Mouse (Mus musculus) right cerebral cortex, postnatal 14 days (tissue): ENCODE data around the gene Bcl11a.
A peak's percentile ranks its signal among the peaks of the same experiment; 100 is the strongest.

Source experiments
- DNase-seq: peaks from one replicate; pipeline ENCODE4 v3.0.0; 2022

The Bcl11a gene

DNA sequence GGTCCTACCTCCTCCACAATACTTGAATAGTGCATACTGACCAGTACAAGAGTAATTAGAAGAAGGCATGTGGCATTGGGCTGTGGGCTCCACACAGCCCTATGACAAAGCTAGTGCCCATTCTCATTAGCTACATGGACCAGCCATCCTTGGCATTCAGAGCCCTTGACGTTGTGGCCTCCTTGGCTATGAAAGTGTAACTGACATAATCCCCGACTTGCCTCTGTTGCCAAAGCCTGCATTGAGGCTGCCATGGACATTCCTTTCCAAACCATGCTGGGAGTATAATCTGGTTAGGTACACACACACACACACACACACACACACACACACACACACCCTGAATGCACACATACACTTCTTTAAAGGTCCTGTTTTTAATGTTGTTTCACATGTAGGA, 81.8 kb downstream of the Bcl11a start:
- no peak for DNase-seq

DNA sequence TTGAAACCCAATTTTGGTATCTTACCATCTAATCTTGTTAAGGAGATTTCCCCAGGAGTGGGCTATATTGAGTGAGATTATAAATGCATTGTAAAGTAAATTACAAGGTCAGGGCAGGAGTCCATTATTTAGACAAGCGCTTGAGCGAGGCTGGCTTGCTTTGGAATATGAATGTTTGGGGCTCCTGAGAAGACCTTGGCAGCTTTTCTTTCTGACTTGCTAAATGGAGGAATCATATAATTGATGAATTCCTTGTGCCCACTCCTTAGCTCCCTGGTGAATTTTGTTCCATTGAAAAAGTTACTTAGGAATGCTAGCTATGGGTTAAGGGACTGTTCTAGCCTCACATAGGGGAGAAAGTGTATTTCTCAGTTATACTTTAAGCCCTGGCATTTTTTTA, 83.6 kb downstream of the Bcl11a start:
- DNase-seq, result no peak

DNA sequence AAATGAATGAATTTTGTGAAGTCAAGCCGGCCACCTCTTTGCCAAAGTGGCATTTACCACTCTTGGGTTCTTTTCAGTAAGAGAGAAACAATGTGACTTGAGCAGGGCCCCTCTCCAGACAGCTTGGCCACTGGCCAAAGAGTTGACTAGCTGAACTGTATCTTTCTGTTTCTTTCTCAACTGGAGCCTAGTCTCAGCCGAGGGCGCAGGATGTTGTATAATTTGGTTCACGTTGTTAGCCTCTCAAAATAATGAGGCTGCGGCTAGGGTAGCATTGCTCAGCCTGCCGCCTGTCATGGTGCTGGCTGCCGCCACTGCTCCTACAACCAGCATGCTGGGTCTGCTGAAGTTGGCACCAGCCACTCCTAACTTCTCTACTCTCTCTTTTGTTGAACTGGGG, 84.2 kb downstream of the Bcl11a start:
- DNase-seq, result peak; percentile 55

DNA sequence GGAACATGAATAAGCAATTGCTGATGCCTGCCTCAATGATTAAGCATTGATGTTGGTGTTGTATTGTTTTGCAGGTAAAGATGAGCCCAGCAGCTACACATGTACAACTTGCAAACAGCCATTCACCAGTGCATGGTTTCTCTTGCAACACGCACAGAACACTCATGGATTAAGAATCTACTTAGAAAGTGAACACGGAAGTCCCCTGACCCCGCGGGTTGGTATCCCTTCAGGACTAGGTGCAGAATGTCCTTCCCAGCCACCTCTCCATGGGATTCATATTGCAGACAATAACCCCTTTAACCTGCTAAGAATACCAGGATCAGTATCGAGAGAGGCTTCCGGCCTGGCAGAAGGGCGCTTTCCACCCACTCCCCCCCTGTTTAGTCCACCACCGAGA, 85.2 kb downstream of the Bcl11a start:
- no peak for DNase-seq

DNA sequence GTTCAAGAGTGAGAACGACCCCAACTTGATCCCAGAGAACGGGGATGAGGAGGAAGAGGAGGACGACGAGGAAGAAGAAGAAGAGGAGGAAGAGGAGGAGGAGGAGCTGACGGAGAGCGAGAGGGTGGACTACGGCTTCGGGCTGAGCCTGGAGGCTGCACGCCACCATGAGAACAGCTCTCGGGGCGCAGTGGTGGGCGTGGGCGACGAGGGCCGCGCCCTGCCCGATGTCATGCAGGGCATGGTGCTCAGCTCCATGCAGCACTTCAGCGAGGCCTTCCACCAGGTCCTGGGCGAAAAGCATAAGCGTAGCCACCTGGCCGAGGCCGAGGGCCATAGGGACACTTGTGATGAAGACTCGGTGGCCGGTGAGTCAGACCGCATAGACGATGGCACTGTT, 86.2 kb downstream of the Bcl11a start:
- no peak for DNase-seq

DNA sequence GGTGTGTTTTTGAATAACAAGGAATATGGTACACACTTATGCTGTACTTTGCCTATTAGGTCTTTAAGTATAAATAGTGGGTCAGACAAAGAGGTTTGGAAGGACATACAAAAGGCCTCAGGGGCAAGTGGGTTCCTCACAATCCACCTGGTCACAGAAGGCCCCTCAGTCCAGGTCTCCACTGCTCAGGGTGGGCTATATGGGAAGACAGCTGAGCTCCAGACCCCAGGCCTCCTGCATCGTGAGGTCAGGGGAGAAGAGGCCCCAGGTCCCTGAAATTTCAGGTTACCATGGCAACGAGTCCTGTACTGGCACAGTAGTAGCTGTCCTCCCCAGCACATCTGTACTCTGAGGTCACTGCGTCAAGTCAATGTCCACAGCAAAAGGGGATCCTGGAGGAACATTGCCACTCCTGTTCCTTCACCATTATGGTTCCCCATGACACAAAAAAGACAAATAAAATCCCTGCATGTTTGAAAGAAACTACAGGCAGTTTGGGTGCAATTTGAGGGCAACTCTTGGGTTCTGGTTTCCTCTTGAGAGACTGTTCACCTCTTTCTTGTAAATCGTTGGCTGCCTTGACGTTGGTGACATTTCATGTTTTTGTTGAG, 93.9 kb downstream of the Bcl11a start:
- DNase-seq, result no peak

DNA sequence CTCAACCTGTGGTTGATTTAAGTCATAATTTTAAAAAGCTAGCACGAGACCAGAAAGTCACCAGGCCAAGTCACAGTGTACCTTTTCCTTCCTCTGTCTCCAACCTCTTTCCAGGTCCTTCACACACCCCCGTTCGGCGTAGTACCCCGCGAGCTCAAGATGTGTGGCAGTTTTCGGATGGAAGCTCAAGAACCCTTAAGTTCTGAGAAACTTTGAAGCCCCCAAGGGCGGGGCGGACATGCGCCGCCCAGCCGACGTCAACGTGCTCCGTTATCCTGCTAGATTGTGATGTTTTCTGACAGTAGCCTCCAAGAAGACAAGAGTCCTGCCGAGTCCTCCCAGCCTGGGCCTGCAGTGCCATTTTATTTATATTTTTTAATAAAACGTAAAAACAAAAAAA, 94.7 kb downstream of the Bcl11a start:
- DNase-seq, result no peak

DNA sequence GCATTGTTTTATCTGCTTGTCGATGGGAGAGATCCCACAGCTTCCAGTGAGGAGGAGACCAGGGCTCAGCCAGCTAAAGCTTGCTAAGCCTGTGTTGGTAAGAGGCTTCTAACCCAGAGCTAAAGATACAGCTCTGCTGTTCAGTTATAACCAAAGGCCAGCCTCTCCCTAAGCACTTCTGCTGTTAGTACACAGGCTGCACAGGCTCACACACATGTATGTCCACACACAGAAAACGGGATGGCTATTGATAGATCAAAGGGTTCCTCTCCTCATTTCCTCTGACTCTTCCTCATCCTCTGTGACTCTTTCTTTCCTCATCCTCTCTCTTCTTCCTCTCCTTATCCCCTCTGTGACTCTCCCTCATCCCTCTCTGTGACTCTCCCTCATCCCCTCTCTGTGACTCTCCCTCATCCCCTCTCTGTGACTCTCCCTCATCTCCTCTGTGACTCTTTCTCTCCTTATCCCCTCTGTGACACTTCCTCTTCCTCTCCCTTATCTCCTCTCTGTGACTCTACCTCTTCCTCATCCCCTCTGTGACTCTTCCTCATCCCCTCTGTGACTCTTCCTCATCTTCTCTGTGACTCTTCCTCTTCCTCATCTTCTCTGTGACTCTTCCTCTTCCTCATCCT, 96.4 kb downstream of the Bcl11a start:
- DNase-seq, result no peak

DNA sequence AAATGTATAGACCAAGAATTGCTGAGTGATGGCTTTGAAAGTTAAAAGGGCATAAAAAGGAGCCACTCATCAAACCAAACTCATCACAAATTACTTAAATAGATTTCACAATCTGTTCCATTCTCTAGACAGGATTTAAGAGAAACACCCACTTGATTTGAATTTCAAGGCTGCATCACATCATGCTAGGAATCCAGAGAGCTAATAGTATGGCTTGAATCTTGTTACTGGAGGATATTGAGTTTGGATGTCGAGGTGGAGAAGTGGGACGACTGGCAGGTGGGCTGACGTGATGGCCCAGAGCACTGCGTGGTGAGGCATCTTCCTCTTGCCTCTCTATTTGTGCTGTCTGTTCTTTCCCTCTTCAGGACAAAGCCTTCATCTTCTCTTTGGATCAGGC, 99.6 kb downstream of the Bcl11a start:
- DNase-seq, result no peak

DNA sequence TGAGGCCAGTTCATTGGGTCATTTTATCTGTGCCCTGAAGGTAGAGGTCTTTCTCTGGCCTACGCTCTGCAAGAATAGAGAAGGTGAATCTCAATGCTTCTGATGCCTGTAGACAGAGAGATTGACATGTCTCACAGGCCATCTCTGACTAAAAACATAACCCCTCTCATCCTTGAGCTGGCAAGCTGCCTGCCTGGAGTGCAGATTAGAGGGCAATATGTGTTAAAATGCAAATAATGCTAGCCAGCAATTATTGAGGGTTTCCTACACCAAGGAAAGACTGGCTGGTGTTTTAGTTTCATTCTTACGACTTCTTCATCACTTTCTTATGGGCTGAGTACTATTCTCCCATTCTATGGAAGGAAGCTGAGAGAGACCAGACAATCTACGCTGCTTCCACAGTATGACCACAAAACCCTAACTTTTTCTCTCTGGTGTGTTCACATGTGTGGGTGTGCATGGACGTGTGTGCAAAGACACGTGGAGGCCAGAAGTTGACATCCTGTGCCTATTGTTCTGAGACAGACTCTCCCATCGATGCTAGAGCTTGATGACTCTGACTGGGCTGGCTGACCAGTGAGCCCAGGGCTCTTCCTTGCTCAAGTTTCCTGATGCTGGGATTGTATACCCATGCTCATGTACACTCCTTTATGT, 101.1 kb downstream of the Bcl11a start:
- no peak for DNase-seq

DNA sequence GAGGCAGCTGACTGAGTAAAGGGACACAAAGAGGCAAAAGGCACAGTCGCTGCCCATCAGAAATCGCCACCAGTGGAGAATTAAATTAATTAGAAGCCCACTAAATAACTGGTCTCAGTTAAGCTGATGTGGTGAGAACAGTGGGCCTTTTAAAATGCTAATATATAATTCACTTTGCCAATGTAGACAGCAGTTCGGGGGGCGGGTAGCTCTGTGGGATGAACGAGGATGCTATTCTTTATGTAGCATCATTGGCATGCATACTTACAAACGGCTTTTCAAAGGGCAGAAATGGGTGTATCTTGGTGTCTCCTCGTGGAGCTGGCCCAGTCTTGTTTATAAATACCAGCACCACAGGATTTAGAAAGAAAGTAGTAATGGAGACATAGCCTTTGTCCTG, 102.2 kb downstream of the Bcl11a start:
- DNase-seq, result no peak

DNA sequence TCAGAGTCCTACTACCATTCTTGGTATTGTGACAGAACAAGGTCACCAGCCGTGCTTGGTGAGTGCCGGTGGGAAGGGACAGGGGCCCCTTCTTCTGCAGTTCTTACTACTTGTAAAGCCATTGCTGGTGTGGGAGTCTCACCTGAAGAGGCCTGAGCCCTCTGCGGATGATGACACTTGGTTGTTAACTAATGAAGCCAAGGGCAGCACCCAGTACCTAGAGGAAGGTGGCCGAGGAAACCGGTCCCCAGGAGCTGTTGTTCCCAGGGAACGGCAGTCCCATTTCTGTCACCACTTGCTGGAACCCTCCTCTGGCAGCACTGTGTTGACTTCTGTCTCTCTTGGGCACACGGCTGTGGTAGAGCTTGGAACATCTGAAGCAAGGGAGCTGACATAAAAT, 105.6 kb downstream of the Bcl11a start:
- no peak for DNase-seq

DNA sequence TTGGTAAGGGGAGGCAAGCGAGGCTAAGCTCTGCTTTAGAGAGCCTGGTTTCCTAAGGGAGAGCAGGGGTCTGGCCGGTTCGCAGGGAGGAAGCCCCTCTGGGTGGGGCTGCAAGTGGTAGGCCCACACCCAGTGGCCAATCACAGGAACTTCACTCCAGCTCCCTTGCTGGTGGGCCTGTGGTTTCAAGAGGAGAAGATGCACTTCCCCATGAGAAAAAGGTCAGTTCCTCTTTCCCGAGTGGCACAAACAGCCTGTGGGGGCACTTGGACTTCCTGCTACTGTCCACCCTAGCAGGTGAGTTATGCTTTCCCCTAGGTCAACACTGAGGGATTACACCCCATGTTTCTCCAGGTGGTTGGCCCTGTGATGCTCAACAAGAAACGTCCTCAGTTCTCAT, 107.1 kb downstream of the Bcl11a start:
- DNase-seq, result no peak

DNA sequence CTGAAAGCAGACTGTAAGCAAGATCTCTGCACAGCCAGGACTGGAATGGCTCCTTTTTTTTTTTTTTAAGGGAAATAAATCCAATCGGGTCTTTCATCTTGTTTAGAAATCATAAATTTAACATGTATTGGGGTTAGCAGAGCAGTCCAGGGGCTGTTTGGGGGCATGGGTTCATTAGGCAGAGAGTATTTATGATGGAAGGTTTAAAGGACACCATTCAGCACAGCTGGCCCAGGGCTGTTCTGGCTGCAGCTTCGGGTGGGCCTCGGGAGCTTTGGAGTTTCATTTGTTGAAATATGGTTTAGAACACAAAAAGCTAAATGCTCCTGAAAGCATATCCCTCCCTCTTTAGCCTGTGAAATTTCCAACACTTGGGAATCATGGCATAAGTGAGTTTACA, 112.6 kb downstream of the Bcl11a start:
- no peak for DNase-seq

DNA sequence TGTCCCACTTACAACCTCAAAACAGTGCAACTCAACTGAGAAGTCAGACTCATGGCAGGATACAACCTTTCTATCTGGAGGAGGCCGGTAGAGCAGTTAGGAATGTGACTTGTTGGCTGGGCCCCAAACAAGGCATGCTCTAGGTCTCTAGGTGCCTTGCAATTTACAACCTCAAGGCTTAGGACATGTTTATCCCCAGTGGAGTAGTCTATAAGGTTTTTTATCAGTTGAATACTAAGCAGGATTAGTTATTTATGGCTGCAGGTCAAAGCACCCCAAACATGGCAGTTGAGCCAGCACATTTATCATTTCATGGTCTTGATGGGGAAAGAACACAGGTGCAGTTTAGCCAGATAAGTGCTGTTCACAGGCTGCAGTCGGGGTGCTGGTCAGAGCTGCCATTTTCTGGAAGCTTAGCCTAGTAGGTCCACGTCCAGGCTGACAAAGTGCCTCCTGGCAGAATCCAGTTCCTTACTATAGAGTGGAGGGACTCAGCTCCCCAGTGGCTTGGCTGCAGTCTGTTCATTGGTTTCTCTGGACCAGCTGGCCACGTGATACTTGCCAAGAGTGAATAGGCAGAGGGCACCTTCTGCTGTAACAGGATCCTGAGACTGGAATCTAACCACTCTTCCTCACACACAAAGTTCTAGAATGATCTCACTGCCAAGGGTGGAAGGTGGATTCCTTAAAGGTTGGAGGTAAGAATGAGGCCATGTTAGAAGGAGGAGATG, 118.8 kb downstream of the Bcl11a start:
- DNase-seq, result no peak

DNA sequence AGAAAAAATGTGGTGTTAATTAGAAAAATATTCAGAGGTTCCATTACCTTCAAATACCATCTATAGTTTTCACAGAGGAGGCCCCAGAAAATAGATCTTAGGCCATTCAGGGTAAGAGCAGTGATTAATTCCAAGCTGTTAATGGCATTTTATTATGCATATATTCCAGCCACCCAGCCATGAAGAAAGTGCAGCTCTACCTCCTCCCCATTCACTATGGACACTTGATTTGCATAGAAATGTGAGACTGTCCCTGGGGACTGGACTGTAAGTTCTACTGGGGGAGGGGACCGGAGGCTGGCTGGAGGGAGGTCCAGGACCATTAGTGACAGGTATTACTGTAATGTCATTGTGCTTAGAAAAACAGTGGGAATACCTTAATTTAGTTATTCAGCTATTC, 119.6 kb downstream of the Bcl11a start:
- DNase-seq, result no peak

DNA sequence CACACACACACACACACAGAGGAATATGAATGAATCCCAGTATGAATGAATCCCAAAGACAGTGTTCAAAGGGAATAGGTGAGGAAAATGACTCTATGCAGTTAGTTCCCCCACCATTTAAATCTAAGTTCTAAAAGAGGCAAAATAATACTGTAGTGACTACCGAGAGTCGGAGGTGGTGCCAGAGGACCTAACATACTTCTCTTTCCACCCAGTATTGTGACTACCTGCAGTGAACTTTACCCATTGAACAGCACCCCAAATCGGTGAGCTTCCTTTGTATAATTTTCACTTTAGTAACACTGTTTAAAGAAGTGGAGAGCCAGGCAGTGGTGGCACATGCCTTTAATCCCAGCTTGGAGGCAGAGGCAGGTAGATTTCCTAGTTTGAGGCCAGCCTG, 121.7 kb downstream of the Bcl11a start:
- no peak for DNase-seq

DNA sequence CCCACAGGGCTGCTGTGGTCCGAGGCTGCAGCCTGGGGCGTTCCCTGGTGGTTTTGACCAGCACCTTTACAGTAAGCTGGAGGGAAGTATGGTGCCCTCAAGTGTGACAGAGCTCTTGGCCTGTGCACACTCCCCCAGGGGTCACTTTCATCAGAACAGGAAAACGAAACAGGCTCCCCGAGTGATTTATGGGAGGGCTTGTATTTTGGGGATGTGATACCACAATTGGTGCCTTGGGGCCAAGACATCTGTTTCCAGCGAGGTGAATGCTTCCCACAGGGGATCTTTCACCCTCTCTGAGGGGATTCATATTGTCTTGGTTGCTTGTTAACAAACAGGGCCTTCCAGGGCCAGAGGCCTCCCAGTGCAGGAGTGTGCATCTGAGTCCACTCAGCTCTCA, 122.5 kb downstream of the Bcl11a start:
- no peak for DNase-seq

DNA sequence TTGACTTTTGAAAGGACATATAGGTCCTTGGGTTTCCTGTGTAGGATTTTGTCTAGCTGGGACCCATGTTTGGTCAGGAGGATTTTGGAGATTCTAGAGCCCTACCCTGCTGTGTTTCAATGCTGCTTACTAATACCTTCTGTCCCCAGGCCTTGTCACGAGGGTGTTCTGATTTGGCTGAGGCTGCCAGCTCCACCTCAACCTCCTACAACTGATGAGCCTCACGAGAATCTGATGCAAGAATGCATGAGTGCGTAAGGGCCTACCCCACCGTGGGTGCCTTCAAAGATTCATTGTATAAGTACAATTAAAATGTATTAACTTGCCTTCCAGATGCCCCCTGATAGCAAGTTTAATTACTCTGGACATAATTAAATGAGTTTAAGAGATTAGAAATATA, 123.4 kb downstream of the Bcl11a start:
- DNase-seq, result no peak

DNA sequence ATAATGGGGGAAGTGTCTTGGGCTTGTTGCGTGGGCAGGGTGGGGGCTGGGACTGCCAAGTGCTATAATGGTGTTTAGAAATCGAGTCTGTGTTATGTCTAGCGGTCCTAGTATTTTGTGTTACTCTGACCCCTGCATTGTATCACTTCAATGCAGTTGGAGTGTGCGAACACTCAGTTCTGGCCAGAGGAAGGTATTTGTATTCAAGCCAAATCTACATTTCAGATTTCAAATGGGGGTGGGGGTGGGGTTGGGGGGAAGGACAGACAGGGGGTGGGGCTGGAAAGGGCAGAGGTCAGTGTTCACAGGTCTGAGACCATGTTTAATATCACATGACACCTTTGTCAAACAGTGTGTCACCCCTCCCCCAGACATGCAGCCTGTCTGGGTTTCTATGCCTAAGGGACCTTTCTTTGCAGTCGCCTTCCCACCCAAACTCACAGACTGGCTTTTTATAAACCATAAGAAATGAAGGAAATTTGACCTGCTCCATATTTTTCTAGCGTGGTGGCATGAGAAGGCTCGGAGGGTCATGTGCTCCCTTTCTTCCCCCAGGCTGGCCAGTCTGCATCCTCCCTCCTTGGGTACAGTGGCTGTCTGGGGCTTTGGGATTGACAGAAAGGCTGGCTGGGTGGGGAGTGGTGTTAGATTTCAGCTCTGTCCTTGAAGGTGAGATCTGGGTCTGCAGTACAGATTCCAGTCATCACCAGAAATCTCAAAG, 124.9 kb downstream of the Bcl11a start:
- no peak for DNase-seq

DNA sequence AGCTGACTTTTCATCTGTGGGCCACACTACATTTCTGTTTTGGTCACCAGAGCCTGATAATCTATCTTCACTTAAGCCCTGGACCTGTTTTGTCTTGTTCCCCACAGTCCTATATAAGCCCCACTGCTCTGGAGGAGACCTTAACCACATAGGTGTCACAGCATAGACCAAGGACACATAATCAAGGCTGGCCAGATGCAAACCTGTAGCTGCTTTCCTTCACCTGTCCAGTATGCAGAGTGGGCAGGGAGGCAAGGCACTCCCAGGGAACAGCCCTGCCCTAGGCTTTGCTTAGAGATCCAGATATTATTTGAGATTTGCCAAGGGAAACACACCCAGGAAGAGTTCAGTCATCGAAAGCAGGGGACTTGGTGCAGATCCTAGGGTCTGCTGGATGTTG, 125.6 kb downstream of the Bcl11a start:
- DNase-seq, result no peak

DNA sequence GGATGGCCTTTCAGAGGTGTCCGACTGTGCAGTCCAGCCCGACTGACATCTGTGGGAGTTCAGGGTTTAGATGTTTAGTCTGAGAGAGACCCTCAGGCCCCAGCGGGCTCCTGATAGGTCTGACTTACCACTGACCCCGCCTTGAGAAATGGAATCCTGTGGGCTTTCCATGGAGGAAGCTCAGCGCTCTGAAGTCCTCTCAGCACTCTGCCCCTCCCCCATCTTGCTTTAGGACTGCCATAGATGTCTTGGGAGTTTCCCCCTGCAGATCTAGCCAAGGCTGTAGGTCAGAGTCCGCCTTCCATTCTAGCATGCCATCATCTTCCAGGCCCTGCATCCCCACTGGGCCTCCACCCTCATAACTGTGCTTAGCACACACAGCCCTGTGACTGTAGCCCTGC, 131.1 kb downstream of the Bcl11a start:
- DNase-seq, result no peak

DNA sequence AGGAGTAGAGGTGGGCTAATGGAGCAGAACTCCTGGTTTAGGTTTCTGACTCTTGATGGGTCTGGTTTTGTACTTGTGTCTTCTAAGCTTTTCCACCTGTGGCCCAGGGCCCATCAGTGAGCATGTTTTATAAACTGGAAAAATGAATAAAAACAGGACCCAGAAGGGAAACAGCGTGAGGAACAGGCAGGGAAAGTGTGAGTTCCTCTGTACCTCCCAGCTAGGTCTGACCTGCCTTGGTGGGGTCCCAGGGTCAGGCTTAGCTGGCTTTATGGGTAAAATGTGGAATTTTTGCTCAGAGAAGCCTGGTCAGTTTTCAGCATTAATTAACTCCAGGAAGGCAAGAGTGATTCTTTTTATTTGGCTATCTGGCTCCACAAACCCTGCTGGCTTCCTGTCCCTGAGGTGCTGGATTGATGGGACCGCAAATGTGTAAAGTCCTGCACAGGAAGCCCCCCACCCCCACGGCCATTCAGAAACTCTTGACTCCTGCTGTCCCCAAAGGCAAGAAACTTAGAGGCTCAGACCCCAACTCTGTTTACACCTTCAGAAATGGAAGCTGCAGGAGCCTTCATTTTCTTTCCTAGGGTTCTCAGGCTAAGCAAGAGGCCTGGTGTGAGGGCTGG, 136.8 kb downstream of the Bcl11a start:
- DNase-seq, result no peak
